Mouse (Mus musculus) kidney, postnatal 10 days (tissue): ENCODE results near the gene Iqsec1.
A peak's percentile ranks its signal among the peaks of the same experiment; 100 is the strongest.
"Not testable (repeated sequence)": the region's sequence is repeated elsewhere in the genome, so short reads cannot be mapped to it uniquely, and the experiment has no call there.

ENCODE experiments used
- DNase-seq: peaks from one replicate; pipeline ENCODE4 v3.0.0; 2021; ENCODE audit warnings: mixed read lengths

Gene Iqsec1

GRCm38 (mm10) chr6:90648391-90648790 is 340.1 kb downstream of the Iqsec1 start:
- DNase-seq, result no peak

GRCm38 (mm10) chr6:90644965-90645364 is 343.5 kb downstream of the Iqsec1 start:
- DNase-seq, result no peak

- no peak for DNase-seq
Measured at GRCm38 (mm10) chr6:90643057-90643456, 345.4 kb downstream of the Iqsec1 start.

GRCm38 (mm10) chr6:90635611-90636010 is 352.9 kb downstream of the Iqsec1 start:
- no peak for DNase-seq

GRCm38 (mm10) chr6:90635081-90635480 is 353.4 kb downstream of the Iqsec1 start:
- no peak for DNase-seq

GRCm38 (mm10) chr6:90632526-90632925 is 356.0 kb downstream of the Iqsec1 start:
- DNase-seq, result not testable (repeated sequence)

- DNase-seq, result no peak
Measured at GRCm38 (mm10) chr6:90630427-90630826, 358.1 kb downstream of the Iqsec1 start.

- DNase-seq, result no peak
Measured at GRCm38 (mm10) chr6:90629506-90629905, 359.0 kb downstream of the Iqsec1 start.

- DNase-seq, result no peak
Measured at GRCm38 (mm10) chr6:90627556-90627955, 360.9 kb downstream of the Iqsec1 start.

- DNase-seq, result no peak
Measured at GRCm38 (mm10) chr6:90625207-90625994, 363.1 kb downstream of the Iqsec1 start.

GRCm38 (mm10) chr6:90624733-90625132 is 363.8 kb downstream of the Iqsec1 start:
- no peak for DNase-seq

GRCm38 (mm10) chr6:90624184-90624583 is 364.3 kb downstream of the Iqsec1 start:
- peak; percentile 70 for DNase-seq

GRCm38 (mm10) chr6:90623456-90623836 is 365.0 kb downstream of the Iqsec1 start:
- DNase-seq, result no peak

- no peak for DNase-seq
Measured at GRCm38 (mm10) chr6:90622758-90623455, 365.6 kb downstream of the Iqsec1 start.

GRCm38 (mm10) chr6:90621584-90621890 is 366.9 kb downstream of the Iqsec1 start:
- no peak for DNase-seq

- DNase-seq, result peak; percentile 60
Measured at GRCm38 (mm10) chr6:90620791-90621583, 367.5 kb downstream of the Iqsec1 start.

GRCm38 (mm10) chr6:90619936-90620335 is 368.5 kb downstream of the Iqsec1 start:
- no peak for DNase-seq

GRCm38 (mm10) chr6:90618821-90619636 is 369.5 kb downstream of the Iqsec1 start:
- DNase-seq, result peak; percentile 76

GRCm38 (mm10) chr6:90618274-90618673 is 370.2 kb downstream of the Iqsec1 start:
- DNase-seq, result no peak

- DNase-seq, result no peak
Measured at GRCm38 (mm10) chr6:90616481-90616880, 372.0 kb downstream of the Iqsec1 start.

- DNase-seq, result no peak
Measured at GRCm38 (mm10) chr6:90615991-90616390, 372.5 kb downstream of the Iqsec1 start.

GRCm38 (mm10) chr6:90615362-90615761 is 373.1 kb downstream of the Iqsec1 start:
- no peak for DNase-seq

- DNase-seq, result no peak
Measured at GRCm38 (mm10) chr6:90613277-90613676, 375.2 kb downstream of the Iqsec1 start.
